Mouse (Mus musculus) MEL (cell line): ENCODE results near the gene Bmper.

Experiments
- CHD2 ChIP-seq: IDR thresholded peaks from 2 replicates; pipeline ENCODE4 v1.6.1; 2011; ENCODE audit warnings: low read length, improper control_type of control experiment
- CTCF ChIP-seq, 3 experiments: IDR thresholded peaks in 2 of 3; conservative IDR thresholded peaks in 1 of 3; 2 replicates each; pipeline ENCODE4 v1.5.1; 2011 to 2012; ENCODE audit warnings: low read length in 3 of 3, low read depth in 2 of 3, mild to moderate bottlenecking in 2 of 3, improper control_type of control experiment in 1 of 3, inconsistent platforms in 1 of 3, mixed read lengths in 1 of 3, moderate library complexity in 1 of 3; ENCODE audit not compliant: control insufficient read depth in 1 of 3, insufficient read depth in 1 of 3, poor library complexity in 1 of 3, severe bottlenecking in 1 of 3
- EP300 ChIP-seq, 2 experiments: IDR thresholded peaks; 2 replicates each; pipeline ENCODE4 v1.6.1; 2011; ENCODE audit warnings: improper control_type of control experiment in 2 of 2, low read length in 2 of 2, low read depth in 1 of 2, mild to moderate bottlenecking in 1 of 2
- MAFK ChIP-seq: IDR thresholded peaks from 2 replicates; pipeline ENCODE4 v1.6.1; 2011; ENCODE audit warnings: low read depth, mild to moderate bottlenecking, low read length, improper control_type of control experiment, borderline replicate concordance
- POLR2A ChIP-seq, 2 experiments: IDR thresholded peaks; 2 replicates each; pipeline ENCODE4 v1.6.1; 2011 to 2012; ENCODE audit warnings: low read length in 2 of 2, mild to moderate bottlenecking in 2 of 2, control low read depth in 1 of 2, improper control_type of control experiment in 1 of 2, low read depth in 1 of 2, moderate library complexity in 1 of 2; ENCODE audit not compliant: control insufficient read depth in 1 of 2, insufficient read depth in 1 of 2, poor library complexity in 1 of 2

DNA sequence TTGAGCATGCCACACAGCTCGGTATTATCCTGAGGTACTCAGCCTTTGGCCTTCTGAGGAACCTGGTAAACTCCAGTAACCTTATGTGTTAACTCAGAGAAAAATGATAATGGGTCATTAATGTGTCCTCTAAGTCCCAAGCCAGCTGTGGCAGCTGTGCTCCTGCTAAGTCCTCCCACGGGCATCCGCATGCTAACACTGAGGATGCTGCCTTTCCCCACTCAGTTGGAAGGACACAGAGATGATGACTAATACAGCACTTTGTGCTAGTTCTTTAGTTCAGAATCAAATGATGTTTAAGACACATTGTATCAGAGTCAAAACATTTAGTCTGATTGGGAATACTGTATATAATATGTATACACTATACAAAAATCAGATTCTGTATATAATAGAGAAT is 39.0 kb downstream of the Bmper start:
- TF ChIP-seq POLR2A (IDR thresholded peaks at IDR 0.05; ENCODE audit: control insufficient read depth in 1 of 2, insufficient read depth in 1 of 2, low read depth in 1 of 2, low read length in 2 of 2, poor library complexity in 1 of 2) (no peak), EP300 (IDR thresholded peaks at IDR 0.05; ENCODE audit: low read depth in 1 of 2, low read length in 2 of 2) (no peak), CHD2 (no peak), MAFK (no peak), CTCF (IDR thresholded peaks at IDR 0.05 in 2 of 3, conservative IDR thresholded peaks at IDR 0.05 in 1 of 3; ENCODE audit: control insufficient read depth in 1 of 3, insufficient read depth in 1 of 3, low read depth in 2 of 3, low read length in 3 of 3, poor library complexity in 1 of 3, severe bottlenecking in 1 of 3) (no peak)
